Mouse (Mus musculus) megakaryocyte progenitor cell, adult 5-6 weeks (primary cell): ENCODE data around the gene Nfatc2ip. TPM values are rescaled to one million over a fixed set of nuclear protein-coding genes. Genes with fewer than 3 reads are reported as not detected.

ENCODE experiments used
- ATAC-seq: replicated peaks from 2 replicates; pipeline ENCODE4 v1.8.0; 2016; ENCODE audit warnings: mild to moderate bottlenecking, moderate TSS enrichment, inconsistent platforms; ENCODE audit not compliant: poor library complexity
- total RNA-seq, 2 experiments: library from RNA; stranded (forward) in 1 of 2; stranded (reverse) in 1 of 2; fragments of 157-497, 149-512 nt in 1 of 2; fragments of 200-1000 nt in 1 of 2; gene quantifications; 2 replicates each; pipeline versions ENCODE4 v1.2.3 to v1.2.4; 2015 to 2017

The Nfatc2ip gene
- total RNA-seq (2015) (11.4 and 12.2 TPM in 2 replicates), total RNA-seq (2017) (14.9 and 15.3 TPM in 2 replicates)

- peak; percentile 97 for ATAC-seq
These were observed at the start of gene Nfatc2ip for GRCm38 (mm10) chr7:126396298-126397119. Gene Nfatc2ip, minus strand, starts transcription at chr7:126396737.

- ATAC-seq = no peak
These were observed 49.7 kb upstream of the Nfatc2ip start for GRCm38 (mm10) chr7:126446217-126446616.

GRCm38 (mm10) chr7:126445104-126445815 lies 48.7 kb upstream of the Nfatc2ip start:
- no peak for ATAC-seq

- ATAC-seq = no peak
These were observed 48.0 kb upstream of the Nfatc2ip start for GRCm38 (mm10) chr7:126444536-126444935.

- no peak for ATAC-seq
These were observed 47.5 kb upstream of the Nfatc2ip start for GRCm38 (mm10) chr7:126443997-126444396.

- ATAC-seq = no peak
These were observed 43.6 kb upstream of the Nfatc2ip start for GRCm38 (mm10) chr7:126440134-126440533.

- peak; percentile 98 for ATAC-seq
These were observed 40.3 kb upstream of the Nfatc2ip start for GRCm38 (mm10) chr7:126436851-126437250.

- ATAC-seq = no peak
These were observed 39.3 kb upstream of the Nfatc2ip start for GRCm38 (mm10) chr7:126435801-126436200.

GRCm38 (mm10) chr7:126434726-126435125 lies 38.2 kb upstream of the Nfatc2ip start:
- ATAC-seq = no peak

- ATAC-seq = no peak
These were observed 33.6 kb upstream of the Nfatc2ip start for GRCm38 (mm10) chr7:126430167-126430566.

- no peak for ATAC-seq
These were observed 33.0 kb upstream of the Nfatc2ip start for GRCm38 (mm10) chr7:126429503-126429898.

- ATAC-seq = peak; percentile 79
These were observed 32.3 kb upstream of the Nfatc2ip start, which contains the start of gene Rabep2 for GRCm38 (mm10) chr7:126428631-126429502. Gene Rabep2, plus strand, starts transcription at chr7:126428759.

GRCm38 (mm10) chr7:126428154-126428553 lies 31.6 kb upstream of the Nfatc2ip start:
- ATAC-seq = peak; percentile 12; the same call in 1 of the 2 replicates

- no peak for ATAC-seq
These were observed 30.9 kb upstream of the Nfatc2ip start for GRCm38 (mm10) chr7:126427323-126427860.

- ATAC-seq = no peak
These were observed 27.6 kb upstream of the Nfatc2ip start for GRCm38 (mm10) chr7:126424161-126424560.

- peak; percentile 55; the same call in 1 of the 2 replicates for ATAC-seq
These were observed 25.2 kb upstream of the Nfatc2ip start for GRCm38 (mm10) chr7:126421756-126422155.

GRCm38 (mm10) chr7:126418496-126418895 lies 22.0 kb upstream of the Nfatc2ip start:
- ATAC-seq = peak; percentile 17

- ATAC-seq = no peak
These were observed 21.1 kb upstream of the Nfatc2ip start for GRCm38 (mm10) chr7:126417606-126418005.

GRCm38 (mm10) chr7:126417045-126417444 lies 20.5 kb upstream of the Nfatc2ip start:
- no peak for ATAC-seq

GRCm38 (mm10) chr7:126416615-126417014 lies 20.1 kb upstream of the Nfatc2ip start:
- peak; percentile 65 for ATAC-seq

GRCm38 (mm10) chr7:126414725-126415124 lies 18.2 kb upstream of the Nfatc2ip start, which contains the start of gene Cd19:
Gene Cd19, minus strand, starts transcription at chr7:126414889.
- ATAC-seq = no peak
